Mouse (Mus musculus): ENCODE data around the gene Mrpl14.

GRCm38 (mm10) chr17:45701236-45701591 is 15.1 kb downstream of the Mrpl14 start:
- TF ChIP-seq CTCF (IDR thresholded peaks at IDR 0.05; ENCODE audit: low read depth): no peak
- no peak for TF ChIP-seq EP300 (optimal IDR thresholded peaks at IDR 0.05)
